Mouse (Mus musculus): ENCODE results near the gene Rgs3.

- TF ChIP-seq GATA1 (IDR thresholded peaks at IDR 0.05; ENCODE audit: borderline replicate concordance, low read length) = no peak
- no peak for TF ChIP-seq FLI1 (IDR thresholded peaks at IDR 0.05; ENCODE audit: low read length)
Measured at GRCm38 (mm10) chr4:62544801-62545200, 14.8 kb upstream of the Rgs3 start.
